Mouse (Mus musculus) cerebellum, postnatal 36 days (tissue): ENCODE results near the gene March9.

Experiments
- DNase-seq, 2 experiments: peaks; one replicate each; pipeline ENCODE4 v3.0.0; 2021 to 2022; ENCODE audit warnings: mixed read lengths in 2 of 2

Gene March9

DNA sequence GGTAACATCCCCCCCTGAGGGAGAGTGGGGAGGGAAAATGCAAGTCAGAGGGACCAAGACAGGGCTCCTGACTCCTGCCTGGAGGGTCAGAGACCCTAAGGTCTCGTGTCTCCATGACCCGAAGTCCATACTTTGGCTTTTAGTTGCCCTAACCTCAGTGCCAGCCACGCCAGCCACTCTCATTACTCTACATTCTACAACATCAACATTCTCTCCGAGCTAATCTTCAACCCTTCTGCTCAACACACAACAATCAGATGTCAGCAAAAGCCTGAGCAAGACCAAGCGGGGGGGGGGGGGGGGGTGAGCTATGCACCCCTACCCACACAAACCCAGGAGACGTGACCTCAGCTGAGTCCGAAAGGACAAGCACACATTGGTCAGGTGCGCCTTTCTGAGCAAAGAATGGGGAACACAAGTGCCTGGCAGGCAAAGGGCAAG, 26.7 kb downstream of the March9 start:
- no peak for DNase-seq

- peak; percentile 94 to 96 for DNase-seq
Measured at GRCm38 (mm10) chr10:127030336-127031296, 29.4 kb downstream of the March9 start, which contains the start of gene Tsfm. Tsfm (minus strand) TSS chr10:127030840.

GRCm38 (mm10) chr10:127018422-127018821, 41.6 kb downstream of the March9 start:
- no peak for DNase-seq

GRCm38 (mm10) chr10:127017071-127017470, 42.9 kb downstream of the March9 start:
- DNase-seq, result no peak

GRCm38 (mm10) chr10:127016488-127016887, 43.5 kb downstream of the March9 start:
- no peak for DNase-seq
